Mouse (Mus musculus) forebrain, embryonic 11.5 days (tissue): ENCODE measurements around the gene Cldn4. TPM values are rescaled to one million over a fixed set of nuclear protein-coding genes. Genes with fewer than 3 reads are reported as not detected.

ENCODE experiments used
- ATAC-seq: fragments of 200-750 bp; cut with Nextera tagmentation; replicated peaks from 2 replicates; pipeline ENCODE4 v1.8.0; 2017; ENCODE audit warnings: moderate TSS enrichment; ENCODE audit not compliant: low FRiP score
- DNase-seq: peaks from one replicate; pipeline ENCODE4 v3.0.0-alpha.2; 2017; ENCODE audit warnings: low spot score
- H3K27ac ChIP-seq: fragments of 300-500 bp; sonication (generic); 2 replicates; pipeline ENCODE4 v1.5.1; 2014; ENCODE audit warnings: low read depth, low read length
- H3K27me3 ChIP-seq: fragments of 300-500 bp; sonication (generic); 2 replicates; pipeline ENCODE4 v1.6.1; 2014; ENCODE audit warnings: mild to moderate bottlenecking, low read length, mixed read lengths; ENCODE audit not compliant: control insufficient read depth, insufficient read depth
- H3K36me3 ChIP-seq: fragments of 300-500 bp; sonication (generic); 2 replicates; pipeline ENCODE4 v1.6.1; 2014; ENCODE audit warnings: mild to moderate bottlenecking, low read length, moderate library complexity, mixed read lengths; ENCODE audit not compliant: control insufficient read depth, insufficient read depth
- H3K4me1 ChIP-seq: fragments of 300-500 bp; sonication (generic); replicated peaks from 2 replicates; pipeline ENCODE4 v1.6.1; 2014; ENCODE audit warnings: low read length, mixed read lengths; ENCODE audit not compliant: control insufficient read depth, insufficient read depth
- H3K4me2 ChIP-seq: fragments of 300-500 bp; sonication (generic); 2 replicates; pipeline ENCODE4 v1.6.1; 2014; ENCODE audit warnings: low read depth, mild to moderate bottlenecking, low read length, moderate library complexity, mixed read lengths; ENCODE audit not compliant: severe bottlenecking
- H3K4me3 ChIP-seq: fragments of 300-500 bp; sonication (generic); 2 replicates; pipeline ENCODE4 v1.5.1; 2014; ENCODE audit warnings: low read depth, low read length
- H3K9ac ChIP-seq: fragments of 300-500 bp; sonication (generic); 2 replicates; pipeline ENCODE4 v1.6.1; 2014; ENCODE audit warnings: low read length
- H3K9me3 ChIP-seq: fragments of 300-500 bp; sonication (generic); 2 replicates; pipeline ENCODE4 v1.6.1; 2016; ENCODE audit warnings: low read length, mixed read lengths; ENCODE audit not compliant: control insufficient read depth
- WGBS: fragments of 180-500 bp; shearing (Covaris S2); extraction: QIAGEN DNeasy Blood & Tissue Kit; methylation state at CpG from one replicate; pipeline ENCODE4 v1.1.7; 2014; 5-methylcytosine and 5-hydroxymethylcytosine counted together
- polyA plus RNA-seq: library from polyadenylated mRNA; unstranded; fragments of >200 nt; fragmentation: Nextera tagmentation; extraction: Ambion mirVana; gene quantifications from 2 replicates; pipeline ENCODE4 v1.2.1, GENCODE M21; 2014

Gene Cldn4
- polyA plus RNA-seq, 1 experiment from 2014 or later: 5.6 TPM

DNA sequence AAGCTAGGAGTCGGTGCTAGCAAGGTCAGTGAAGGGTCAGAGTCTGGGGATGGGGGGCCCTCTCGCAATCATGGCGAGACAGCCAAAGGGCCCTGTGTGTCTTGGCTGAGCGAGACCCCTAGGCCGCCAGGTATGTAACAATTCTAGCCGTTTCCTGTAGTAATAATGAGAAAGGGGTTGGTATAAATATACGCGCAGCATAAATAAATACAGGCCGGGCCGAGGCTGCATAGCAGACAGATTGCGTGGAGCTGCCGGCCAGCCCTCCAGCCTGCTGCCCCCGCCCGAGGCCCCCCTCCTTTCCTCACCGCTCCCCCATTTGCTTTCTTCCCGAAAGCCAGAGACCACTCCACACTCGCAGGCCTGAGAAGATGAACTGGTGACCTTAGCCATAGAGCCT, 49.1 kb downstream of the Cldn4 start:
- H3K4me1 ChIP-seq: no peaks in the 10 kb centered on the region
- H3K4me3 ChIP-seq: no peak overlapping the region
- no peak overlapping the region for H3K4me2 ChIP-seq
- H3K27ac ChIP-seq: no peak overlapping the region
- no peaks in the 10 kb centered on the region for H3K9me3 ChIP-seq
- DNase-seq: no peak
- 76% methylated on average over 17 of the region's 17 CpGs for WGBS
- no peaks in the 10 kb centered on the region for H3K36me3 ChIP-seq
- no peak overlapping the region for H3K9ac ChIP-seq
- no peaks in the 10 kb centered on the region for H3K27me3 ChIP-seq
- no peak for ATAC-seq

DNA sequence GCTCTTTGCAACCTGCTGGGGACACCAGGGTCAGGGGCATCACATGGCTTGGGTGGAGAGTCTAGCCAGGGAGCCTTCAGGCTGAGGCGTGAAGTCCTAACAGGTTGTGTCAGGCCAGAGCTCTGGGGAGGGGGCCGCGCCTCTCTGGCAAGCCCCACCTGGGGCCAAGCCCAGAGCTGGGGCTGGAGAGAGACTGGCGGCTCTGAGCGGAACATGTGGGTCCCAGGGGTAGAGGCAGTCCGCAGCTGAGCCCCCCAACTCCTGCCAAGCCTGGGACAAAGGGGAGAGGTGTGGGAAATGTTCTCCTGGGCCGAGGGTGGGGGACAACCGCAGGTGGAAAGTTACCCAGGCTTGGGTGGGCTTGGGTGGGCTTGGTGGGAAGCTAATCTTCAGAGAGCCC, 49.8 kb downstream of the Cldn4 start:
- no peak overlapping the region for H3K4me2 ChIP-seq
- ATAC-seq (no peak), DNase-seq (no peak)
- no peak overlapping the region for H3K4me3 ChIP-seq
- 90% methylated on average over 8 of the region's 8 CpGs for WGBS
- H3K27me3 ChIP-seq: no peaks in the 10 kb centered on the region
- no peaks in the 10 kb centered on the region for H3K9me3 ChIP-seq
- no peak overlapping the region for H3K9ac ChIP-seq
- H3K27ac ChIP-seq: no peak overlapping the region
- no peaks in the 10 kb centered on the region for H3K36me3 ChIP-seq
- no peaks in the 10 kb centered on the region for H3K4me1 ChIP-seq

DNA sequence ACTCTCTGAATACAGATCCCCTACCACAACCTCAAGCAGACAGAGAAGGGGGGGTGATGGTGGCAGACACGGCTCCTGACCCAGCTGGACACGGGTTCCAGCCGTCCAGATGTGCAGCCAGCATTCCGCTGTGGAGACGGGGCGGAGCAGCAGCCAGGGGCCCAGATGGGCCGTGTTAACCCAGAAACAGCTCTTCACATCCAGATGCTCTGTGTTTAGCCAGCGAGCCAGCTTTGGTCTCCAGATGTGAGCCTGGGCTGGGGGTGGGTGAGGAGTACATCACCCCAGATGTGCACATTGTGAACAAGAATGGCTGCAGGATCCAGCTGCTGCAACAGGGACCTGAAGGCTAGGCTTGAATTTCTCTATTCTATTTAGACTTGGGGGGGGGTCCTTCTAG, 51.4 kb downstream of the Cldn4 start:
- Histone ChIP-seq H3K4me2 (no peak overlapping the region), H3K9me3 (no peaks in the 10 kb centered on the region), H3K4me3 (no peak overlapping the region), H3K4me1 (no peaks in the 10 kb centered on the region), H3K36me3 (no peaks in the 10 kb centered on the region), H3K27me3 (no peaks in the 10 kb centered on the region), H3K9ac (no peak overlapping the region), H3K27ac (no peak overlapping the region)
- no peak for DNase-seq
- no peak for ATAC-seq
- 74% methylated on average over 8 of the region's 8 CpGs for WGBS

Other genes starting within 250 kb of the Cldn4 start
- 1.3 and 2.2 TPM in 2 replicates for gene Eln, start 199.6 kb downstream of the Cldn4 start, polyA plus RNA-seq
- not detected in 2 replicates for gene Tmem270, start 40.2 kb downstream of the Cldn4 start, polyA plus RNA-seq
- gene Cldn13, start 31.4 kb downstream of the Cldn4 start, polyA plus RNA-seq: 3.6 and 3.8 TPM in 2 replicates
- 7.3 and 10.4 TPM in 2 replicates for gene Mettl27, start 14.6 kb downstream of the Cldn4 start, polyA plus RNA-seq
- 4.4 and 7.3 TPM in 2 replicates for gene Cldn3, start 39.3 kb upstream of the Cldn4 start, polyA plus RNA-seq
- gene Abhd11, start 62.2 kb upstream of the Cldn4 start, polyA plus RNA-seq: 38.9 and 39.1 TPM in 2 replicates
- 11.2 and 14.9 TPM in 2 replicates for gene Stx1a, start 76.5 kb upstream of the Cldn4 start, polyA plus RNA-seq
- 26.2 and 27.1 TPM in 2 replicates for gene Dnajc30, start 117.3 kb upstream of the Cldn4 start, polyA plus RNA-seq
- gene Bud23, start 118.0 kb upstream of the Cldn4 start, polyA plus RNA-seq: 142 and 148 TPM in 2 replicates
- gene Vps37d, start 131.3 kb upstream of the Cldn4 start, polyA plus RNA-seq: 13.3 and 14.2 TPM in 2 replicates
- gene Mlxipl, start 143.0 kb upstream of the Cldn4 start, polyA plus RNA-seq: 2.4 and 3.1 TPM in 2 replicates
- 24.5 and 25.8 TPM in 2 replicates for gene Tbl2, start 202.7 kb upstream of the Cldn4 start, polyA plus RNA-seq
- gene Bcl7b, start 221.3 kb upstream of the Cldn4 start, polyA plus RNA-seq: 43.8 and 46.8 TPM in 2 replicates
- 76.3 and 83.6 TPM in 2 replicates for gene Baz1b, start 240.3 kb upstream of the Cldn4 start, polyA plus RNA-seq